Mouse (Mus musculus): Measurements from ENCODE around the gene Fbxl16. TPM values are rescaled to one million over a fixed set of nuclear protein-coding genes. Genes with fewer than 3 reads are reported as not detected.

Fbxl16 gene
- polyA plus RNA-seq (2014; fragmentation: Illumina TruSeq; extraction: RNeasy Lipid Tissue Mini Kit (QIAGEN cat#74804); ENCODE audit: low read depth, low replicate concordance): 0.77 TPM

GRCm38 (mm10) chr17:25808789-25809605 is at the start of gene Fbxl16:
Gene Fbxl16, plus strand, starts transcription at chr17:25809085.

GRCm38 (mm10) chr17:25773549-25774120 is 35.2 kb upstream of the Fbxl16 start, which contains the start of gene Narfl:
Gene Narfl, plus strand, starts transcription at chr17:25773776.

GRCm38 (mm10) chr17:25785281-25785745 is 23.6 kb upstream of the Fbxl16 start, which contains the start of gene Haghl:
Gene Haghl, minus strand, starts transcription at chr17:25785673.

GRCm38 (mm10) chr17:25786280-25786679 is 22.6 kb upstream of the Fbxl16 start, which contains the start of gene Ccdc78:
Gene Ccdc78, plus strand, starts transcription at chr17:25786580.

GRCm38 (mm10) chr17:25792615-25793014 is 16.3 kb upstream of the Fbxl16 start, which contains the start of gene Fam173a:
Gene Fam173a, minus strand, starts transcription at chr17:25792901.

GRCm38 (mm10) chr17:25795609-25796092 is 13.2 kb upstream of the Fbxl16 start, which contains the start of gene AC134908.4:
Gene AC134908.4, minus strand, starts transcription at chr17:25795659.

GRCm38 (mm10) chr17:25796951-25797369 is 11.9 kb upstream of the Fbxl16 start, which contains the start of gene Metrn:
Gene Metrn, minus strand, starts transcription at chr17:25797136.

GRCm38 (mm10) chr17:25823452-25823851 is 14.6 kb downstream of the Fbxl16 start, which contains the start of gene Wdr24:
Gene Wdr24, plus strand, starts transcription at chr17:25823627.

GRCm38 (mm10) chr17:25828712-25829557 is 20.1 kb downstream of the Fbxl16 start, which contains the start of gene Jmjd8:
Gene Jmjd8, plus strand, starts transcription at chr17:25828867.

GRCm38 (mm10) chr17:25833291-25833663 is 24.4 kb downstream of the Fbxl16 start, which contains the start of gene Stub1:
Gene Stub1, minus strand, starts transcription at chr17:25833404.

GRCm38 (mm10) chr17:25837076-25837410 is 28.2 kb downstream of the Fbxl16 start, which contains the start of gene Rhbdl1:
Gene Rhbdl1, minus strand, starts transcription at chr17:25837295.

GRCm38 (mm10) chr17:25841117-25841880 is 32.4 kb downstream of the Fbxl16 start, which contains the start of gene Gm20683:
Gene Gm20683, minus strand, starts transcription at chr17:25841763.

GRCm38 (mm10) chr17:25844396-25844901 is 35.6 kb downstream of the Fbxl16 start, which contains the start of gene Rhot2:
Gene Rhot2, minus strand, starts transcription at chr17:25844851.

GRCm38 (mm10) chr17:25860832-25861703 is 52.2 kb downstream of the Fbxl16 start, which contains the start of gene Wdr90:
Gene Wdr90, minus strand, starts transcription at chr17:25861501.

GRCm38 (mm10) chr17:25868601-25869191 is 59.8 kb downstream of the Fbxl16 start, which contains the start of gene Mcrip2:
Gene Mcrip2, minus strand, starts transcription at chr17:25868764.

All from kidney, adult 10 weeks (tissue).